Mouse (Mus musculus): ENCODE data around the gene Gm20388.

DNA sequence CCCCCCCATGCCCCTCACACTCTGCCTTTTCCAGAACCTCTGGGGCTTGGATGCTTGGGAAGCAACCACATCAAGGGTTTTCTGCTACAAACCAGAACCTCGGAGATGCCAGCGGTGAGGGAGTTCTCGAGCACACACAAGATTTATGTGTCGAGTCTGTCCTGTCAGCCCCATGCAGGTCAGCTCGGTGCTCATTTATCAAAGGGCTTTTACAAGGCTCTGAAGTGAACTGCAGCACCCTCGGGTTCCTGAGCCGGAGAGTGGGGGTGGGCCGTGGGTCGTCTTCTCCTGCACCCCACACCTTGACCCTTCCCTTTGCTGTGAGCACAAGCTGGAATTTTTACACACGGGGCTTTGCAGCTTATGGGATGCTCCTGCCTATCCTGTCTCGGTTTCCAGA is 311.9 kb downstream of the Gm20388 start:
- TF ChIP-seq CTCF (IDR thresholded peaks at IDR 0.05; ENCODE audit: insufficient read depth, low read depth, low read length) (no peak), POLR2A (IDR thresholded peaks at IDR 0.05; ENCODE audit: insufficient read depth, low read depth, low read length) (no peak)

Data from olfactory bulb, adult 2 months (tissue).